Mouse (Mus musculus): ENCODE data around the gene Aak1.

- no peak for TF ChIP-seq GATA1 (IDR thresholded peaks at IDR 0.05; ENCODE audit: borderline replicate concordance, low read length)
- no peak for TF ChIP-seq FLI1 (IDR thresholded peaks at IDR 0.05; ENCODE audit: low read length)
Observed at GRCm38 (mm10) chr6:86940966-86941365, 91.6 kb downstream of the Aak1 start.

Data from megakaryocyte, embryonic 14.5 days (primary cell).